Mouse (Mus musculus): Measurements from ENCODE around the gene Dnaja4.

DNA sequence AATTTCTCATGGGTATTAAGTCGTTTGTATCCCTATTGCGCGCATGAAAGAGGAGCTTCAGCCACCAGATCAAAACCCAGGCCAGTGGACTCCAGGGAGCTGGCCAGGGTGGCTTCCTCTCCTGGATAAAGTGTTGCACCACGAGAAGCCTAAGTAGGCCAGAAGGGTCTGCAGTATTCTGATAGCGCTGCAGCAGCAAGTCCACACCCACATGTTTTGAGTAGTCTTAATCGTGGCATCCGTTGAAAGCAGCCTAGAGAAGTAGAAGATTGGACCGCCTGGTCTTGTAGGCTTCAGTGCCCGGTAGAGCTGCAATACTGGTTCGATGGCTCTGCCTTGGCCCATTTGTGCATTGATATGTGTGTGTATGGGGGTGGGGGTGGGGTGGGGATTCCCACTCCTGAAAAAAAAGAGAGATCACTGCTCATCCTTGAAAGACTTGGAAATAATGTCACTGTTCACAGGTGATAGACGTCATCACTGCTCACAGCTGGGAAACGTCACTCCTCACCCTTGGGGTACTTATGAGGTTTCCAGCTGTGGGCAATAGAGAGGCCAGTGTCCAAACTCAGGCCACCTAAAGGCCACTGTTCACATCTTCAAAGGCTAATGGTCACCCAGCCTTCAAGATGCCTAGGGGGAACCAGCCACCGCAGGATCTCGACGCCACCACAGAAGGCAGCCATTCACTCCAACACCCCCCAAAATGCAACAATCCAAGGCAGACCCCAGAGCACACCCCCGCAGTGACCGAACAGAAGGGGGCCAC, at the start of gene Dnaja4:
- no peak for TF ChIP-seq POLR2A (IDR thresholded peaks at IDR 0.05; ENCODE audit: low read depth, low read length)
- no peak for TF ChIP-seq CTCF (conservative IDR thresholded peaks at IDR 0.05; ENCODE audit: insufficient read depth, insufficient read length, low read depth, low read length)
